Mouse (Mus musculus): Measurements from ENCODE around the gene Olfr1291-ps1.

Gene Olfr1291-ps1

DNA sequence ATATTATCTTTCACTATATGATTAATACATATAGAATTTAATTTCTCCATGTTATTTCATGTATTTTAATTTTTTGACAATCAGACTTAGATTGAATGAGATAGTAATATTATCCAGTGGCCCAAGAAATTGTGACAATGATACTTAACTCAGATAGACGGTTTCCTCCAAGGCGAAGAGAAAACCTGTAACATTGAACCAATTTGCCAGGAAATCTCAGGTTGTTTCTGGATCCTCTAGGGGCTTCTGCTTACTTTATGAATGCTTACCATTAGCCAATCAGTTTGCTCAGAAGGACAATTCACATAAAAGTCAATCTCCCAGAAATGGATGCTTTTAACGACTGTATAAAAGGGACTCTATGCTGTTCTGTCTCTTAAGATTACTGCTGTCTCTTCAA, at the start of gene Olfr1291-ps1:
Gene Olfr1291-ps1, plus strand, starts transcription at position 301 of the 400 bp plus-strand sequence.
- no peak for DNase-seq (ENCODE audit: low spot score)

DNA sequence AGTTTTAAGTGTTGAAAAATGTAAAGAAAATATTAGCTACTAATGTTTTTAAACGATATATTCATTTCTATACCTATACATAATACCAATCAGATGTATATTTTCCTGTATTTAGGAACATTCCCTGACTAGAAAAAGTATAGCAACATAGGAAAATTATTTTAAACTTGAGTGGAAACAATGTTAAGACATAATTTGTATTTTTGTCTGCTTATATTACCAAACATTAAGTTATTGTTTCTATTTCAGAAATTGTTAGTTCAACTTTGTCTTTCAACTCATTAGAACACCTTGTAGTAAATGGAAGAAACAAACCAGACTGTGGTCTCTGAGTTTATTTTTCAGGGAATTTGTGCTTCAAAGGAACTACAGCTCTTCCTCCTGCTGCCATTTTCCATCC, 48.1 kb upstream of the Olfr1291-ps1 start, which contains the start of gene Olfr1287:
Gene Olfr1287, plus strand, starts transcription at position 301 of the 400 bp plus-strand sequence.
- no peak for DNase-seq (ENCODE audit: low spot score)

- no peak for DNase-seq (ENCODE audit: low spot score)
Observed at GRCm38 (mm10) chr2:111473801-111474200, 23.2 kb upstream of the Olfr1291-ps1 start, which contains the start of gene Olfr1288. Olfr1288 (plus strand) TSS chr2:111474101.

DNA sequence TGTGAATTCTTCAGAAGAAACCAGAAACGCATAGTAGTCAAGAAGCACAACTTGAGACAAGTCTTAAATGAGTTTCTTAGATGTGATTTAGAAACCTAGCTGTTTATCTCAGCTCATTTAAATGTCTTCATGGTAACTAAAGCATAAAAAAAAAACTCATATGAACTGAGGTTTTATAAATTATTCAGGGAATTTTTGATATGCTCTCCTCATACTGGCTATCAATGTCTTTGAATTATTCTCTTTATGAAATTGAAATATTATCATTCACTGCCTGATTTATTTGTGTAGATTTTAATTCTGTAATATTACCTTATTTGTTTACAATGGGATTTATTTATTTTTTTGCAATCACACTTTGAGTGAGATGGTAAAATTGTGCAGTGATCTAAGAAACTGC, 16.5 kb upstream of the Olfr1291-ps1 start, which contains the start of gene Olfr1289:
Gene Olfr1289, plus strand, starts transcription at position 301 of the 400 bp plus-strand sequence.
- DNase-seq (ENCODE audit: low spot score): no peak

DNA sequence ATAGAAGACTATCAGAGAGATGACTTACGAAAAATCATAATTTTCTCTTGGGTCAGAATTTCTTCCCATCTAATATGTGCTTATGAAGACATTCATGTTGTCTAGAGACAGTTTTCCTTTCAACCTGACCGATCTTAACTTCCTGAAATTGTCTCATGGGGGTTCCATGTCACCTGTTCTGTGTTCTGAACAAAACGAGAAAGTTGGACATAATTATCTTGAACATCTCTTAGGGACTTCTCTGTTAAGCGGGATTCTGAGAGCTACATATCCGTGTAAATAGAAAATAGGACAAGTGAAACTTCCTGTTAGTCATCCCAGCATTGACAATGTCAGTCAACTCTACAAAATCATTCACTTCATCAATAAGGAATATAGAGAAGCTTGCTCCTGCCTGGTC, 3.3 kb upstream of the Olfr1291-ps1 start, which contains the start of gene Olfr1290:
Gene Olfr1290, minus strand, starts transcription at position 101 of the 400 bp plus-strand sequence.
- no peak for DNase-seq (ENCODE audit: low spot score)

DNA sequence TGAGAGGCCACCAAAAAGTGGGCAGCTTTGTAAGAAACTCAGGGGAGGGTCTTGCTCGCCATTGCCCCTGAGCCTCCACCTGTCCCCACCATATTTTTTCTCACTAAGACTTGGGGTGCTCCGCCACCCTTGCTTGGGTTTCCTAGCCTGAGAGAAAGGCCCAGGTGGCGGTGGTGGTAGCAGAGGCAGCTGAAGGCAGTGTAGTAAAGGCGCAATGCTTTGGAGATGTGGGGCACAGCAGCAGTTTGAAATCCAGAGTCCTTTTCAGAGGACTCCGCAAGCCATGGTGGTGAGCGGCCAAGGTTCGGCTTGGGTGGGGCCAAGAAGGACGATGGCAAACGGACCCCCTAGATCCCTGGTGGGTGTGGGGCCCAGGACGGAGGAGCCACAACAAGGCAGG, 20.5 kb downstream of the Olfr1291-ps1 start:
- DNase-seq (ENCODE audit: low spot score): no peak

- DNase-seq (ENCODE audit: low spot score): no peak
Observed at GRCm38 (mm10) chr2:111524903-111525302, 27.9 kb downstream of the Olfr1291-ps1 start, which contains the start of gene Olfr1293-ps. Olfr1293-ps (plus strand) TSS chr2:111525203.

- no peak for DNase-seq (ENCODE audit: low spot score)
Observed at GRCm38 (mm10) chr2:111540191-111540590, 43.2 kb downstream of the Olfr1291-ps1 start, which contains the start of gene Olfr1294. Olfr1294 (minus strand) TSS chr2:111540291.

All from layer of hippocampus, adult 9-10 months (tissue).